Mouse (Mus musculus) heart, adult 2 months (tissue): ENCODE data around the gene Akr1b7. TPM values are rescaled to one million over a fixed set of nuclear protein-coding genes. Genes with fewer than 3 reads are reported as not detected.
"Not testable (repeated sequence)": the region's sequence is repeated elsewhere in the genome, so short reads cannot be mapped to it uniquely, and the experiment has no call there.

ENCODE experiments used
- DNase-seq, 2 experiments: peaks; one replicate each; pipeline ENCODE4 v3.0.0; 2021
- H3K27ac ChIP-seq: fragments of 200-600 bp; 2 replicates; pipeline ENCODE4 v1.8.1; 2022
- H3K27me3 ChIP-seq: fragments of 200-500 bp; 2 replicates; pipeline ENCODE4 v1.6.1; 2012; ENCODE audit warnings: mild to moderate bottlenecking, low read length, inconsistent platforms, mixed read lengths; ENCODE audit not compliant: control insufficient read depth, insufficient read depth
- H3K36me3 ChIP-seq: fragments of 200-500 bp; 2 replicates; pipeline ENCODE4 v1.6.1; 2012; ENCODE audit warnings: low read length, inconsistent platforms; ENCODE audit not compliant: control insufficient read depth, insufficient read depth
- H3K4me1 ChIP-seq: fragments of 200-500 bp; 2 replicates; pipeline ENCODE4 v1.6.1; 2011; ENCODE audit warnings: low read length; ENCODE audit not compliant: control insufficient read depth, insufficient read depth
- H3K4me3 ChIP-seq: fragments of 200-600 bp; 2 replicates; pipeline ENCODE4 v1.8.1; 2022
- H3K79me2 ChIP-seq: fragments of 200-500 bp; replicated peaks from 2 replicates; pipeline ENCODE4 v1.6.1; 2012; ENCODE audit warnings: mild to moderate bottlenecking, inconsistent platforms, low read length, moderate library complexity, mixed read lengths; ENCODE audit not compliant: control insufficient read depth, insufficient read depth
- H3K9ac ChIP-seq: fragments of 200-500 bp; 2 replicates; pipeline ENCODE4 v1.6.1; 2012; ENCODE audit warnings: low read depth, mild to moderate bottlenecking, control low read depth, inconsistent platforms, low read length, mixed read lengths
- CTCF ChIP-seq: fragments of 200-600 bp; IDR thresholded peaks from 2 replicates; pipeline ENCODE4 v1.8.1; 2022; ENCODE audit warnings: antibody characterized with exemption, mild to moderate bottlenecking, moderate library complexity
- EP300 ChIP-seq: fragments of 200-500 bp; IDR thresholded peaks from 2 replicates; pipeline ENCODE4 v1.6.1; 2011; ENCODE audit warnings: low read depth, low read length, control low read depth; ENCODE audit not compliant: insufficient read depth
- POLR2A ChIP-seq: fragments of 200-500 bp; IDR thresholded peaks from 2 replicates; pipeline ENCODE4 v1.6.1; 2011; ENCODE audit warnings: mild to moderate bottlenecking, low read depth, low read length, control low read depth; ENCODE audit not compliant: insufficient read depth
- WGBS: fragments of 180-500 bp; shearing (Covaris S2); methylation state at CpG from one replicate; pipeline ENCODE4 v1.1.7; 2018; 5-methylcytosine and 5-hydroxymethylcytosine counted together
- intact Hi-C: fragments of 180-260 bp; cut with DNase I; formaldehyde crosslinking; loops from one replicate; pipeline ENCODE4 v1.15.1; 2025
- polyA plus RNA-seq: library from polyadenylated mRNA; depleted of rRNA; stranded (reverse); fragments of >200 nt; gene quantifications from 2 replicates; pipeline ENCODE4 v1.2.3, GENCODE M21; 2012
- total RNA-seq, 2 experiments: library from RNA; stranded (reverse); gene quantifications; 2 replicates each; pipeline ENCODE4 v1.2.3; 2021

The Akr1b7 gene
- total and polyA plus RNA-seq, 3 experiments, result not detected

GRCm38 (mm10) chr6:34398431-34398830 lies 13.7 kb upstream of the Akr1b7 start:
- WGBS, result 61% methylated on average over 6 of the region's 6 CpGs
- Histone ChIP-seq H3K27ac (no peak overlapping the region), H3K4me1 (no peaks in the 10 kb centered on the region), H3K27me3 (no peaks in the 10 kb centered on the region), H3K79me2 (no peaks in the 10 kb centered on the region), H3K9ac (no peak overlapping the region), H3K4me3 (no peak overlapping the region), H3K36me3 (no peaks in the 10 kb centered on the region; the same call in 1 of the 2 replicates)
- intact Hi-C loops, result no loop called here
- TF ChIP-seq CTCF, result no peak
- TF ChIP-seq POLR2A, result no peak
- no peak for TF ChIP-seq EP300
- no peak for DNase-seq

DNA sequence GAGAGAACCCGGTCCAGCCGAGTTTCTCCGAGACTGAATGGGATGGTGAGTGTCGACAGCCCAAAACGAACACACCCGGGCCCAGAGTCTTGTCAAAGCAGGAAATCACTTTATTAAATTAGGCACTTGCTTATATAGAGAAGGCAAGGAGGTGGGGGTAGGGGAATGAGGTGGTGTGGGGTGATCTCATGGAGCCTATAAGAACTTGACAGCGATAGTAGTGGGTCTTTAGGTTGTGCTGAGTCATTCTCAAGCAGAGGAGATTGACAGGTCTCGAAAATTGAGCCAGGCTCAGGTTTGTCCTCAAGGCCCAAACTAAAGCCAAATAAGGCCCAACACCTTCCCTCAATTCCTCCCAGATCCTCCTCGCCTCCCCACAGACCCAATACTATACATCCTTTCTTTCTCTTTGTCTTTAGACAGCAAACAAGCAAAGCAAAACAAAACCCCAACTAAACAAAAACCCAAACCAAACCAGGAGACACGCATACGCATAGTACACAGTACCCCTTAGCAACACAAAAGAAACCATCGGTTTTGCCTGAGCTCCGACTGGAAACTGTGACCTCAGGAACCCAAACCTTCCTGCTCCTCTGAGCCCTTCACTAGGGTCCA lies 12.4 kb upstream of the Akr1b7 start:
- 87% methylated on average over 13 of the region's 13 CpGs for WGBS
- no peaks in the 10 kb centered on the region for H3K4me1 ChIP-seq
- H3K36me3 ChIP-seq, result no peaks in the 10 kb centered on the region; the same call in 1 of the 2 replicates
- TF ChIP-seq CTCF (no peak), EP300 (no peak), POLR2A (no peak)
- intact Hi-C loops, result no loop called here
- no peak overlapping the region for H3K27ac ChIP-seq
- no peak overlapping the region for H3K4me3 ChIP-seq
- H3K27me3 ChIP-seq, result no peaks in the 10 kb centered on the region
- no peaks in the 10 kb centered on the region for H3K79me2 ChIP-seq
- no peak overlapping the region for H3K9ac ChIP-seq
- DNase-seq, result no peak

- Histone ChIP-seq H3K27me3 (no peaks in the 10 kb centered on the region), H3K9ac (no peak overlapping the region), H3K79me2 (no peaks in the 10 kb centered on the region), H3K4me3 (no peak overlapping the region), H3K27ac (no peak overlapping the region), H3K36me3 (no peaks in the 10 kb centered on the region), H3K4me1 (no peaks in the 10 kb centered on the region)
- intact Hi-C loops, result no loop called here
- no peak for DNase-seq
- TF ChIP-seq POLR2A (no peak), CTCF (no peak), EP300 (no peak)
- 49% methylated on average over 2 of the region's 2 CpGs for WGBS
Observed at GRCm38 (mm10) chr6:34400696-34401095, 11.4 kb upstream of the Akr1b7 start.

DNA sequence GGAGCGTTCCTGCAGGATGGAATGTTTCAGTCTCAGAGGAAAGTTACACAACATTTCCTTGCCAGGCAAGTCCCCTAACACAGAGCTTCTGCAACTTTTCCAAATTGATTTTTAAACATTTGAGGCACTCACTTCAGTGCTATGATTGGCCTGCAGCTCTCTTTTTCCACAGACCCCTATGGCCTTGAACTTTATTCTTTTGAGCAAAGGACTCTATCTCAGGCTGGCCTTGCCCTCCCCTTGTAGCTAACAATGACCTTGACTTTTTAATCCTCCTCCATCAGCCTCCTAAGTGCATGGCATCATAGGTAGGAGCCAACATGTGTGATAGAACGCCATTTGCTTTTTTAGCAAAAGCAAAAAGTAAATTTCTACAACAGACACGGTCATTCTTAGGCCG lies 5.4 kb upstream of the Akr1b7 start:
- no peak for DNase-seq
- Histone ChIP-seq H3K36me3 (no peaks in the 10 kb centered on the region), H3K27me3 (no peaks in the 10 kb centered on the region), H3K4me1 (no peaks in the 10 kb centered on the region), H3K9ac (no peak overlapping the region), H3K79me2 (no peaks in the 10 kb centered on the region), H3K4me3 (no peak overlapping the region), H3K27ac (no peak overlapping the region)
- WGBS, result 86% methylated on average over 4 of the region's 4 CpGs
- no peak for TF ChIP-seq POLR2A
- TF ChIP-seq CTCF, result no peak
- no peak for TF ChIP-seq EP300
- intact Hi-C loops, result no loop called here

DNA sequence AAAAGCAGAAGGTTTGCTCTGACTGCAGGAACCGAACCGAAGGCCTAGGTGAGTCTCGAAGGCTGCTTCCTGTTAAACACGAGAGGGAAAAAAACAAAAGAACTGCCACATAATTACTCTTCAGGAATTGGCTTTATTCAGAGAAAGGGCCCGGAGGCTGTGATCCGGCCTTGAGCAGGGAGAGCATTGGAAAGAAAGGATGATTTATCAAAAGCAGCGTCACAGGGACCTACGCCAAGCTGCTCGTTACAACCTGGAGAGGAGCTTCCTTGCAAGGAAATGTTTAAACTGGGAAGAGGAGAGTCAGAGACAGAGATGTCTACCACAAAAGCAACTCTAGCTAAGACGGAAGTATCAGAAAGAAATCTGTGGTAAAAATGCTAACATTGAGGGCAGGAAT lies 4.7 kb upstream of the Akr1b7 start:
- H3K4me3 ChIP-seq, result no peak overlapping the region
- no peaks in the 10 kb centered on the region for H3K36me3 ChIP-seq
- no peaks in the 10 kb centered on the region for H3K27me3 ChIP-seq
- DNase-seq, result no peak
- no peak overlapping the region for H3K9ac ChIP-seq
- TF ChIP-seq CTCF (no peak), EP300 (no peak), POLR2A (no peak)
- H3K4me1 ChIP-seq, result no peaks in the 10 kb centered on the region
- 82% methylated on average over 10 of the region's 10 CpGs for WGBS
- H3K27ac ChIP-seq, result no peak overlapping the region
- intact Hi-C loops, result no loop called here
- no peaks in the 10 kb centered on the region for H3K79me2 ChIP-seq

DNA sequence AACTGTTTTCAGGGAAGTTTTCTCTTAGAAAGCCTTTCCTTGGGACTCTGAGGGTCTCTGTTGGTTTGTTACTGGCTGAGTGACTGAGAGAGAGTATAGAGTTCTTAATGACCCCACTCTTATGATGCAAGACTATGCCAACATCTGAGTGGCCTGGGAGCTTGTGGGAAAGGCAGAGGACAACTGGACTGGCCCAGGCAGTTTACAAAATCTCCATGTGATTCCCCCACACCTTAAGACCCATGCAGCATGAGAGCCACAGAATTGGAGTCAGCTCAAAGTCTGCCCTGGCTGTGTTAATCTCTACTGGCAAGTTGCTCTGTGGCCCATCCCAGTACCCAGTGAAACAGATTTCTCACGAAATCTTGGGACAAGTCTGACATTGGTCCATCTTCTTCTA lies 554 bp downstream of the Akr1b7 start:
- Histone ChIP-seq H3K79me2 (no peaks in the 10 kb centered on the region), H3K27me3 (no peaks in the 10 kb centered on the region), H3K9ac (no peak overlapping the region), H3K4me1 (no peaks in the 10 kb centered on the region), H3K27ac (no peak overlapping the region), H3K36me3 (no peaks in the 10 kb centered on the region), H3K4me3 (no peak overlapping the region)
- no peak for TF ChIP-seq EP300
- no peak for TF ChIP-seq POLR2A
- no peak for TF ChIP-seq CTCF
- intact Hi-C loops, result no loop called here
- 68% methylated on average over 1 of the region's 1 CpGs for WGBS
- DNase-seq, result no peak

DNA sequence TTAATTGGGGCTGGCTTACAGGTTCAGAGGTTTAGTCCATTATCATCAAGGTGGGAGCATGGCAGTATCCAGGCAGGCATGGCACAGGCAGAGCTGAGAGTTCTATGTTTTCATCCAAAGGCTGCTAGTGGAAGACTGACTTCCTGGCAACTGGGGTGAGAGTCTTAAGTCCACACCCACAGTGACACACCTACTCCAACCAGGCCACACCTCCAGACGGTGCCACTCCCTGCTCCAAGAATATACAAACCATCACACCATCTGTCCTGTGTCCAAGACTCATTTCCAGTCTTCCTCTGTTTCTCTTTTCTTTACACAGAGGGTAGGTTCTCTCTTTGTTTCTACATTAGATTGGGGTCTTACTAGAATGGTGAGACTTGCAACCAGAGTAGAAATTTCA lies 1.3 kb downstream of the Akr1b7 start:
- H3K79me2 ChIP-seq, DNase-seq, H3K36me3 ChIP-seq, H3K4me3 ChIP-seq, H3K27ac ChIP-seq, H3K27me3 ChIP-seq, H3K4me1 ChIP-seq, intact Hi-C loops, H3K9ac ChIP-seq: not testable (repeated sequence)
- WGBS, result 46% methylated on average over 1 of the region's 1 CpGs
